Mouse (Mus musculus) cerebellum, postnatal 4 days (tissue): ENCODE data around the gene Tmem106a.
"Not testable (repeated sequence)": the region's sequence is repeated elsewhere in the genome, so short reads cannot be mapped to it uniquely, and the experiment has no call there.

Experiments used
- DNase-seq, 2 experiments: peaks; one replicate each; pipeline ENCODE4 v3.0.0; 2022; ENCODE audit warnings: low spot score in 2 of 2, mixed read lengths in 1 of 2

Tmem106a gene

GRCm38 (mm10) chr11:101582054-101583035, at the start of gene Tmem106a:
Gene Tmem106a (plus strand): TSS chr11:101582242.
- peak in 1 of 2 experiments; percentile 29 for DNase-seq

- DNase-seq = no peak
These were observed 38.5 kb upstream of the Tmem106a start for GRCm38 (mm10) chr11:101543533-101543932.

GRCm38 (mm10) chr11:101544132-101544531, 37.9 kb upstream of the Tmem106a start:
- DNase-seq = no peak

- no peak for DNase-seq
These were observed 33.5 kb upstream of the Tmem106a start for GRCm38 (mm10) chr11:101548526-101548925.

- peak; percentile 78 to 89 for DNase-seq
These were observed 30.1 kb upstream of the Tmem106a start, which contains the start of the genes Brca1 and Nbr1 for GRCm38 (mm10) chr11:101551751-101552475. Gene Brca1 (minus strand): TSS chr11:101551955. Gene Nbr1 (plus strand): TSS chr11:101552149.

GRCm38 (mm10) chr11:101552476-101553300, 29.4 kb upstream of the Tmem106a start:
- peak; percentile 75 to 92 for DNase-seq

GRCm38 (mm10) chr11:101553354-101553930, 28.6 kb upstream of the Tmem106a start:
- DNase-seq = no peak

GRCm38 (mm10) chr11:101556541-101556940, 25.5 kb upstream of the Tmem106a start:
- no peak for DNase-seq

GRCm38 (mm10) chr11:101556954-101557353, 25.1 kb upstream of the Tmem106a start:
- no peak for DNase-seq

- peak in 1 of 2 experiments; percentile 33 for DNase-seq
These were observed 19.7 kb upstream of the Tmem106a start for GRCm38 (mm10) chr11:101562391-101562790.

- no peak for DNase-seq
These were observed 13.6 kb upstream of the Tmem106a start for GRCm38 (mm10) chr11:101568421-101568820.

GRCm38 (mm10) chr11:101576116-101576515, 5.9 kb upstream of the Tmem106a start:
- no peak for DNase-seq

- no peak for DNase-seq
These were observed 819 bp upstream of the Tmem106a start for GRCm38 (mm10) chr11:101581081-101581764.

GRCm38 (mm10) chr11:101583205-101583604, 1.2 kb downstream of the Tmem106a start:
- no peak for DNase-seq

- not testable (repeated sequence) for DNase-seq
These were observed 3.0 kb downstream of the Tmem106a start for GRCm38 (mm10) chr11:101585031-101585430.

GRCm38 (mm10) chr11:101585805-101586204, 3.8 kb downstream of the Tmem106a start:
- DNase-seq = no peak

- DNase-seq = no peak
These were observed 5.6 kb downstream of the Tmem106a start for GRCm38 (mm10) chr11:101587676-101588075.

GRCm38 (mm10) chr11:101588868-101589267, 6.8 kb downstream of the Tmem106a start:
- no peak for DNase-seq

GRCm38 (mm10) chr11:101589444-101589843, 7.4 kb downstream of the Tmem106a start:
- peak in 1 of 2 experiments; percentile 42 for DNase-seq

- DNase-seq = no peak
These were observed 8.1 kb downstream of the Tmem106a start for GRCm38 (mm10) chr11:101589989-101590624.
